Mouse (Mus musculus) erythroblast, embryonic 14.5 days (primary cell): ENCODE results near the gene Dlx1. TPM values are rescaled to one million over a fixed set of nuclear protein-coding genes. Genes with fewer than 3 reads are reported as not detected.

Experiments used
- H3K27me3 ChIP-seq: 2 replicates; pipeline ENCODE4 v1.6.1; 2012; ENCODE audit warnings: inconsistent platforms; ENCODE audit not compliant: control insufficient read depth
- H3K36me3 ChIP-seq: 2 replicates; pipeline ENCODE4 v1.6.1; 2012; ENCODE audit warnings: mild to moderate bottlenecking, inconsistent platforms; ENCODE audit not compliant: control insufficient read depth
- H3K4me1 ChIP-seq: 2 replicates; pipeline ENCODE4 v1.6.1; 2012; ENCODE audit warnings: inconsistent platforms; ENCODE audit not compliant: control insufficient read depth
- H3K4me3 ChIP-seq: replicated peaks from 2 replicates; pipeline ENCODE3; 2012; ENCODE audit warnings: moderate library complexity, mild to moderate bottlenecking, inconsistent platforms
- H3K9me3 ChIP-seq: 2 replicates; pipeline ENCODE4 v1.6.1; 2012; ENCODE audit warnings: low read length, inconsistent platforms, mixed read lengths; ENCODE audit not compliant: control insufficient read depth
- GATA1 ChIP-seq: IDR thresholded peaks from 2 replicates; pipeline ENCODE4 v1.6.1; 2012; ENCODE audit warnings: low read length, inconsistent platforms, mixed read lengths
- TAL1 ChIP-seq: IDR thresholded peaks from 3 replicates; pipeline ENCODE4 v1.6.1; 2012; ENCODE audit warnings: low read length, inconsistent platforms, mixed read lengths
- polyA plus RNA-seq: library from polyadenylated mRNA; stranded (reverse); fragments of >175 nt; gene quantifications from 2 replicates; pipeline ENCODE4 v1.2.3, GENCODE M21; 2012

Gene Dlx1
- polyA plus RNA-seq, 1 experiment, result 0.01 TPM

- Histone ChIP-seq H3K4me1 (no peaks in the 10 kb centered on the region), H3K4me3 (no peak overlapping the region), H3K27me3 (no peaks in the 10 kb centered on the region), H3K36me3 (no peaks in the 10 kb centered on the region), H3K9me3 (no peaks in the 10 kb centered on the region)
- TF ChIP-seq GATA1 (no peak), TAL1 (no peak)
These were observed 38.6 kb downstream of the Dlx1 start for GRCm38 (mm10) chr2:71566466-71566865.

DNA sequence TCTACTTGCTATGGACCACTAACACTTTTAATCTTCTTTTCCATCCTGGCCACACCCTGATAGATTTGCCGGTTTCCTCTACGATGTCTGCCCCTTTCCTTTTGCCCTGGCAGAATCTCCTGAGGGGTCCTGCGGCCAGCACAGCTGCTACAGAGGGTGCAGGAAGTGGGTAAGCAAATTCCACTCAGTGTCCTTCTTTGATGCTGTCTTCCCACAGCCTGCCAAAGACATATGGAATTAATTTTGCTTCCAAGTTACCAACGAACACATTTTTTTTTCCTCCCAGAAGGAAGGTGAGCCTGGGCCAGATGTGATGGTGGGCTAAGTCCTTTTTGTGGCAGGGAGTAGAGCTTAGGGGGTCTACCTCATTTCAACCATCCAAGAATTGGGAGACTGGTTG is 45.8 kb downstream of the Dlx1 start:
- Histone ChIP-seq H3K27me3 (peaks cover 4% of the 10 kb centered on the region), H3K4me3 (no peak overlapping the region), H3K36me3 (no peaks in the 10 kb centered on the region), H3K9me3 (no peaks in the 10 kb centered on the region), H3K4me1 (no peaks in the 10 kb centered on the region)
- TF ChIP-seq TAL1 (no peak), GATA1 (no peak)

DNA sequence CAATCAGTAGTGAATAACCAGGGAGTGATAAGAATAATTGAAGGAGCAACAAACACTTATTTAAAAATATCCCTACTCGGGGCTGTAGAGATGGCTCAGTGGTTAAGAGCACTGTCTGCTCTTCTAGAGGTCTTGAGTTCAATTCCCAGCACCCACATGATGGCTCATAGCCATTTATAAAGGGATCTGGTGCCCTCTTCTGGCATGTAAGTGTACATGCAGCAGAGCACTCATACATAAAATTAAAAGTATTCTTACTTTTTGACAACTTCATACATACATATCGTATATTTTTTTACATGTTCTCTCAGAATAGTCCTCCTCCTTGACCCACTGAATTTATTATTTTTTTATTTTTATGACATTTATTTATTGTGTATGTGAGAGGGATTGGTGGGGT is 49.1 kb downstream of the Dlx1 start:
- no peak for TF ChIP-seq TAL1
- Histone ChIP-seq H3K4me1 (no peaks in the 10 kb centered on the region; the same call in 1 of the 2 replicates), H3K36me3 (no peaks in the 10 kb centered on the region), H3K4me3 (no peak overlapping the region), H3K9me3 (no peaks in the 10 kb centered on the region), H3K27me3 (peaks cover 20% of the 10 kb centered on the region)

DNA sequence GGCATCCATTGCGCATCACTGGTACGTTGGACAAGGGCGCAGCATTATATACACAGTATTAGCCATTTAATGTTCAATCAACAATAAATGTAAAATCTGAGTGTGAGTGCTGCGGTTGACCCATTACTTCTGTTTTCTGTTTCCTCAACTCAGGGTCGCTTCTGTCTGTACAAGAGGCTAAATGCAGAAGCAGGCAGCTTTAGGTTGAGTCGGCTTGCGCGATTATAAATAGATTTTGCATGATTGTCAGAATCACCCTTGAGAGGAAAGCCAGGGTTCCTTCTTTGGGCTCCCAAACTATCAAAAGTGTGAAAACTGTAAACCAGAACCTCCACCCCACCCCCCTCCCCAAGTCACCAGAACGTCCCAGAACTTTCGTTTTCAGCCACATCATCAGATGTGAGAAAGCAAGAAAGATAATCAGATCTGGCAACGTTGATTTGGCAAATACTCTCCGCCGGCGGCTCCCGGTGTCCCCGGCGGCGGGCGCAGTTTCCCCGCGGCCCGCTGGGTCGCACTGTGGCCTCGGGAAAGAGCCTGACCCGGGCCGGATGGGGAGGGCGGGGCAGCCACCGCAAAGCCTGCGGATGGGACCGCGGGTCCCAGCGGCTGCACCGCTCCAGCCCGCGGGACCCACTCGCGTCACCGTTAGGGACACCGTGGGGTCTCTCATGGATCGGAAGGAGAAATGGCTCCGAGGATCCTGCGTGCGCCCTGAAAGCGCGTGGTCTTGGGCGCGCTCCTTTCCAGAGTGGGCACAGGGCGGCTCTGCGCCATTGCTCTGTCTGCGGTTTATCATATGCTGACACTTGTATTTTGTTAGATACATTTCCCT is 52.9 kb downstream of the Dlx1 start:
- Histone ChIP-seq H3K9me3 (no peaks in the 10 kb centered on the region), H3K36me3 (no peaks in the 10 kb centered on the region), H3K4me1 (no peaks in the 10 kb centered on the region; the same call in 1 of the 2 replicates), H3K4me3 (no peak overlapping the region), H3K27me3 (peaks cover 24% of the 10 kb centered on the region)
- TF ChIP-seq GATA1 (no peak), TAL1 (no peak)

- Histone ChIP-seq H3K4me3 (no peak overlapping the region), H3K27me3 (peaks cover 24% of the 10 kb centered on the region), H3K9me3 (no peaks in the 10 kb centered on the region), H3K36me3 (no peaks in the 10 kb centered on the region), H3K4me1 (no peaks in the 10 kb centered on the region; the same call in 1 of the 2 replicates)
- TF ChIP-seq TAL1 (no peak), GATA1 (no peak)
These were observed 53.6 kb downstream of the Dlx1 start for GRCm38 (mm10) chr2:71581488-71581887.

Other genes with a start within 250 kb of the Dlx1 start
- 0.78 and 1.5 TPM in 2 replicates for gene Slc25a12, start 160.4 kb upstream of the Dlx1 start, polyA plus RNA-seq
- gene Hat1, start 139.2 kb upstream of the Dlx1 start, polyA plus RNA-seq, result 0.47 and 0.49 TPM in 2 replicates
- 1.4 and 3.1 TPM in 2 replicates for gene Metap1d, start 74.8 kb upstream of the Dlx1 start, polyA plus RNA-seq
- gene Dlx2, start 18.6 kb downstream of the Dlx1 start, polyA plus RNA-seq, result 0.01 TPM in 1 of 2 replicates, not detected in the other
- 0.03 TPM in 1 of 2 replicates, not detected in the other for gene Itga6, start 217.5 kb downstream of the Dlx1 start, polyA plus RNA-seq